Mouse (Mus musculus) kidney, postnatal 0 days (tissue): ENCODE data around the gene Tmeff1. TPM values are rescaled to one million over a fixed set of nuclear protein-coding genes. Genes with fewer than 3 reads are reported as not detected.

Source experiments
- ATAC-seq: fragments of 200-750 bp; cut with Nextera tagmentation; replicated peaks from 2 replicates; pipeline ENCODE4 v1.8.0; 2017; ENCODE audit warnings: low read depth, moderate number of reproducible peaks, moderate TSS enrichment, moderate library complexity; ENCODE audit not compliant: low FRiP score
- DNase-seq: peaks from one replicate; pipeline ENCODE4 v3.0.0-alpha.2; 2016; ENCODE audit warnings: low spot score
- H3K27ac ChIP-seq: fragments of 300-500 bp; sonication (generic); 2 replicates; pipeline ENCODE4 v1.5.1; 2014; ENCODE audit warnings: mild to moderate bottlenecking
- H3K27me3 ChIP-seq: fragments of 300-500 bp; sonication (generic); 2 replicates; pipeline ENCODE4 v1.6.1; 2014; ENCODE audit warnings: low read length, mixed read lengths; ENCODE audit not compliant: insufficient read depth
- H3K36me3 ChIP-seq: fragments of 300-500 bp; sonication (generic); 2 replicates; pipeline ENCODE4 v1.6.1; 2014; ENCODE audit warnings: low read length, mixed read lengths; ENCODE audit not compliant: insufficient read depth
- H3K4me1 ChIP-seq: fragments of 300-500 bp; sonication (generic); replicated peaks from 2 replicates; pipeline ENCODE4 v1.6.1; 2014; ENCODE audit warnings: antibody characterized with exemption, low read length, mixed read lengths; ENCODE audit not compliant: insufficient read depth
- H3K4me2 ChIP-seq: fragments of 300-500 bp; sonication (generic); 2 replicates; pipeline ENCODE4 v1.6.1; 2014; ENCODE audit warnings: mild to moderate bottlenecking, low read length, moderate library complexity, mixed read lengths
- H3K4me3 ChIP-seq: fragments of 300-500 bp; sonication (generic); replicated peaks from 2 replicates; pipeline ENCODE4 v1.5.1; 2014; ENCODE audit warnings: low read depth, low read length
- H3K9ac ChIP-seq: fragments of 300-500 bp; sonication (generic); 2 replicates; pipeline ENCODE4 v1.6.1; 2014; ENCODE audit warnings: low read depth, low read length
- H3K9me3 ChIP-seq: fragments of 300-500 bp; sonication (generic); replicated peaks from 2 replicates; pipeline ENCODE4 v1.6.1; 2016; ENCODE audit warnings: low read length, inconsistent platforms, mixed read lengths
- CTCF ChIP-seq: IDR thresholded peaks from 2 replicates; pipeline ENCODE4 v1.5.1; 2016; ENCODE audit warnings: antibody characterized with exemption, low read depth, mild to moderate bottlenecking, moderate library complexity
- WGBS: fragments of 180-500 bp; shearing (Covaris S2); extraction: QIAGEN DNeasy Blood & Tissue Kit; methylation state at CpG from one replicate; pipeline ENCODE4 v1.1.7; 2014; 5-methylcytosine and 5-hydroxymethylcytosine counted together
- polyA plus RNA-seq: library from polyadenylated mRNA; unstranded; fragments of >200 nt; fragmentation: Nextera tagmentation; extraction: Ambion mirVana; gene quantifications from 2 replicates; pipeline ENCODE4 v1.2.1, GENCODE M21; 2015

The Tmeff1 gene
- polyA plus RNA-seq, 1 experiment from 2014 or later: 37.7 TPM

- H3K27me3 ChIP-seq: no peaks in the 10 kb centered on the region
- H3K9me3 ChIP-seq: no peaks in the 10 kb centered on the region
- WGBS: 49% methylated on average over 9 of the region's 9 CpGs
- no peak for TF ChIP-seq CTCF
- H3K36me3 ChIP-seq: 0 out of 2 replicates have a peak, but pooled peaks cover 5% of the 10 kb centered on the region
- no peak overlapping the region for H3K4me3 ChIP-seq
- DNase-seq: no peak
- H3K9ac ChIP-seq: no peak overlapping the region
- H3K4me1 ChIP-seq: no peaks in the 10 kb centered on the region
- no peak overlapping the region for H3K4me2 ChIP-seq
- ATAC-seq: no peak
- no peak overlapping the region for H3K27ac ChIP-seq
These were observed 40.9 kb downstream of the Tmeff1 start for GRCm38 (mm10) chr4:48625836-48626235.

GRCm38 (mm10) chr4:48629445-48629844, 44.5 kb downstream of the Tmeff1 start:
- no peak for ATAC-seq
- Histone ChIP-seq H3K4me1 (no peaks in the 10 kb centered on the region), H3K27ac (no peak overlapping the region), H3K27me3 (no peaks in the 10 kb centered on the region), H3K36me3 (0 out of 2 replicates have a peak, but pooled peaks cover 5% of the 10 kb centered on the region), H3K4me2 (no peak overlapping the region), H3K4me3 (no peak overlapping the region), H3K9ac (no peak overlapping the region), H3K9me3 (no peaks in the 10 kb centered on the region)
- whole genome bisulfite sequencing: 96% methylated on average over 13 of the region's 13 CpGs
- DNase-seq: no peak
- no peak for TF ChIP-seq CTCF

- H3K27me3 ChIP-seq: no peaks in the 10 kb centered on the region
- ATAC-seq: peak; percentile 84
- DNase-seq: peak; percentile 83
These were observed 48.6 kb downstream of the Tmeff1 start for GRCm38 (mm10) chr4:48633529-48633928.

GRCm38 (mm10) chr4:48634058-48634457, 49.1 kb downstream of the Tmeff1 start:
- no peak for ATAC-seq
- WGBS: 52% methylated on average over 2 of the region's 2 CpGs
- no peak for DNase-seq
- H3K27ac ChIP-seq: no peak overlapping the region
- no peak overlapping the region for H3K9ac ChIP-seq
- H3K9me3 ChIP-seq: no peaks in the 10 kb centered on the region
- no peaks in the 10 kb centered on the region for H3K4me1 ChIP-seq
- H3K4me2 ChIP-seq: no peak overlapping the region
- H3K36me3 ChIP-seq: 0 out of 2 replicates have a peak, but pooled peaks cover 2% of the 10 kb centered on the region
- peak; percentile 63 for TF ChIP-seq CTCF
- H3K27me3 ChIP-seq: no peaks in the 10 kb centered on the region
- H3K4me3 ChIP-seq: no peak overlapping the region

More at GRCm38 (mm10) chr4:48633529-48633928, 48.6 kb downstream of the Tmeff1 start:
- no peak for TF ChIP-seq CTCF
- WGBS: 29% methylated on average over 6 of the region's 6 CpGs
- Histone ChIP-seq H3K36me3 (0 out of 2 replicates have a peak, but pooled peaks cover 5% of the 10 kb centered on the region), H3K4me2 (no peak overlapping the region), H3K4me1 (no peaks in the 10 kb centered on the region), H3K9ac (no peak overlapping the region), H3K4me3 (no peak overlapping the region), H3K27ac (no peak overlapping the region), H3K9me3 (no peaks in the 10 kb centered on the region)

GRCm38 (mm10) chr4:48636831-48637230, 51.9 kb downstream of the Tmeff1 start:
- 92% methylated on average over 13 of the region's 13 CpGs for WGBS
- no peak for TF ChIP-seq CTCF
- no peak for DNase-seq
- no peaks in the 10 kb centered on the region for H3K27me3 ChIP-seq
- peaks cover 4% of the 10 kb centered on the region; the same call in 1 of the 2 replicates for H3K36me3 ChIP-seq
- H3K4me1 ChIP-seq: no peaks in the 10 kb centered on the region
- H3K4me3 ChIP-seq: no peak overlapping the region
- H3K9ac ChIP-seq: no peak overlapping the region
- H3K27ac ChIP-seq: no peak overlapping the region
- no peaks in the 10 kb centered on the region for H3K9me3 ChIP-seq
- ATAC-seq: no peak
- no peak overlapping the region for H3K4me2 ChIP-seq

GRCm38 (mm10) chr4:48638132-48638531, 53.2 kb downstream of the Tmeff1 start:
- DNase-seq: no peak
- Histone ChIP-seq H3K4me1 (no peaks in the 10 kb centered on the region), H3K27me3 (no peaks in the 10 kb centered on the region), H3K9me3 (no peaks in the 10 kb centered on the region), H3K4me2 (no peak overlapping the region), H3K27ac (no peak overlapping the region), H3K36me3 (peaks cover 4% of the 10 kb centered on the region; the same call in 1 of the 2 replicates), H3K4me3 (no peak overlapping the region), H3K9ac (no peak overlapping the region)
- TF ChIP-seq CTCF: no peak
- WGBS: 64% methylated on average over 10 of the region's 10 CpGs
- ATAC-seq: no peak

- Histone ChIP-seq H3K9ac (no peak overlapping the region), H3K4me2 (no peak overlapping the region), H3K9me3 (no peaks in the 10 kb centered on the region), H3K4me3 (no peak overlapping the region), H3K36me3 (peaks cover 4% of the 10 kb centered on the region; the same call in 1 of the 2 replicates), H3K4me1 (no peaks in the 10 kb centered on the region), H3K27me3 (no peaks in the 10 kb centered on the region), H3K27ac (no peak overlapping the region)
- 93% methylated on average over 17 of the region's 17 CpGs for WGBS
- no peak for ATAC-seq
- TF ChIP-seq CTCF: no peak
- no peak for DNase-seq
These were observed 54.5 kb downstream of the Tmeff1 start for GRCm38 (mm10) chr4:48639503-48639902.
